Mouse (Mus musculus): Measurements from ENCODE around the gene Sept10. TPM values are rescaled to one million over a fixed set of nuclear protein-coding genes. Genes with fewer than 3 reads are reported as not detected.

Gene Sept10
- polyA plus RNA-seq, 1 experiment from 2014 or later, result 40.1 TPM

DNA sequence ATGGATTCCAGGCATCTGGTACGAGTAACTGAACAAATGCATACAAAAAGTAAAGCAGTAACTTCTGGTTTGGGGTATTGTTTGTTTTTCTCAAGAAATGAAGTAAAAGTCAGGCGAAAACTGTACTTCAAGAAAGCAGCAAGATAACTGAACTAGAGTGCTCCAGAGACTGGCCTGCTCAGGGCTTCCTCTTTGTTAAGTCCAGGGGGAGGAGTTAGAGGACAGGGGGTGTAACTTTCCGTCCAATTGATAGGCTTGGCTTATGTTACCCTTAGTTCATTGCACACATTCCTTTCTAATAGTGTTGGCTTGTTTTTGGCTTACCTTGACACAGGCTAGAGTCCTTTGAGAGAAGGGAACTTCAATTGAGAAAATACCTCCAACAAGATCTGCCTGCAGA is 63.0 kb downstream of the Sept10 start:
- ATAC-seq (ENCODE audit: insufficient number of reproducible peaks, insufficient read depth, low FRiP score, low read depth), result no peak
- Histone ChIP-seq H3K4me3 (ENCODE audit: control insufficient read depth in 1 of 2, insufficient read depth in 1 of 2, low read depth in 1 of 2, low read length in 2 of 2) (no peak overlapping the region), H3K4me2 (ENCODE audit: low read length) (no peak overlapping the region), H3K9me3 (ENCODE audit: control insufficient read depth, low read length) (no peaks in the 10 kb centered on the region), H3K4me1 (ENCODE audit: control insufficient read depth in 2 of 2, insufficient read depth in 2 of 2, low read length in 2 of 2) (no peaks in the 10 kb centered on the region), H3K9ac (ENCODE audit: low read length) (no peak overlapping the region), H3K27me3 (ENCODE audit: control insufficient read depth, insufficient read depth, low read length) (no peaks in the 10 kb centered on the region), H3K27ac (replicated peaks in 1 of 2; ENCODE audit: control insufficient read depth in 1 of 2, insufficient read depth in 1 of 2, low read depth in 2 of 2, low read length in 2 of 2) (no peak overlapping the region), H3K36me3 (ENCODE audit: control insufficient read depth, insufficient read depth, low read length) (peaks cover 3% of the 10 kb centered on the region; the same call in 1 of the 2 replicates)
- WGBS, result 78% methylated on average over 3 of the region's 3 CpGs

DNA sequence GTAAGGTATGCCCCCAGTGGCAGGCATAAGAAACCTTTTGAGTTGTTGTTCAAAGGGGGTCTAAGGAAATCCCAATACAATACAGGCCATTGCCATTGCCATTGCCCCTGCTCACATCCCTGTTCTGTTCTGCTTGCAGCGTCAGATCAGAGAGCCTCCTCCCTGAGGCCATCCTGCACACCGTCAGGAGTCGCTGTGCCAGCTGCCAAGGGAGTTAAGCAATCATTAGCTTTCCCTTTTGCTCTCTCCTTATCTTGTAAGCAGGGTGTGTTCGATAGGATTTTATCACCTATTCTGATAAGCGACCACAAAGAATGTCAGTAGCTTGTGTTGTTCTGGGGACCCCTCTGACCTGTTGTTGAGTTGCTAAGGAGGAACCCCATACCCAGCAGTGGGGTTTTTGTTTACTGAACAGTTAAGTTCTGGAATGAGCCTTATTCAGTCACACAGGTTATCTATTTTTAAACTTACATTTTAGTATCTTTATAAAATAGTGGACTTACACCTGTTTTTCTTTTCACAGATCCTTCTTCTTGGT is 69.0 kb downstream of the Sept10 start:
- 17% methylated on average over 5 of the region's 5 CpGs for WGBS
- no peak for ATAC-seq (ENCODE audit: insufficient number of reproducible peaks, insufficient read depth, low FRiP score, low read depth)
- Histone ChIP-seq H3K9me3 (ENCODE audit: control insufficient read depth, low read length) (no peaks in the 10 kb centered on the region), H3K4me3 (ENCODE audit: control insufficient read depth in 1 of 2, insufficient read depth in 1 of 2, low read depth in 1 of 2, low read length in 2 of 2) (no peak overlapping the region), H3K4me2 (ENCODE audit: low read length) (no peak overlapping the region), H3K4me1 (ENCODE audit: control insufficient read depth in 2 of 2, insufficient read depth in 2 of 2, low read length in 2 of 2) (peaks cover 2 to 4% of the 10 kb centered on the region in 2 experiments; a peak in 1 of 4 replicates), H3K27ac (replicated peaks in 1 of 2; ENCODE audit: control insufficient read depth in 1 of 2, insufficient read depth in 1 of 2, low read depth in 2 of 2, low read length in 2 of 2) (no peak overlapping the region), H3K9ac (ENCODE audit: low read length) (no peak overlapping the region), H3K27me3 (ENCODE audit: control insufficient read depth, insufficient read depth, low read length) (no peaks in the 10 kb centered on the region), H3K36me3 (ENCODE audit: control insufficient read depth, insufficient read depth, low read length) (no peaks in the 10 kb centered on the region)

DNA sequence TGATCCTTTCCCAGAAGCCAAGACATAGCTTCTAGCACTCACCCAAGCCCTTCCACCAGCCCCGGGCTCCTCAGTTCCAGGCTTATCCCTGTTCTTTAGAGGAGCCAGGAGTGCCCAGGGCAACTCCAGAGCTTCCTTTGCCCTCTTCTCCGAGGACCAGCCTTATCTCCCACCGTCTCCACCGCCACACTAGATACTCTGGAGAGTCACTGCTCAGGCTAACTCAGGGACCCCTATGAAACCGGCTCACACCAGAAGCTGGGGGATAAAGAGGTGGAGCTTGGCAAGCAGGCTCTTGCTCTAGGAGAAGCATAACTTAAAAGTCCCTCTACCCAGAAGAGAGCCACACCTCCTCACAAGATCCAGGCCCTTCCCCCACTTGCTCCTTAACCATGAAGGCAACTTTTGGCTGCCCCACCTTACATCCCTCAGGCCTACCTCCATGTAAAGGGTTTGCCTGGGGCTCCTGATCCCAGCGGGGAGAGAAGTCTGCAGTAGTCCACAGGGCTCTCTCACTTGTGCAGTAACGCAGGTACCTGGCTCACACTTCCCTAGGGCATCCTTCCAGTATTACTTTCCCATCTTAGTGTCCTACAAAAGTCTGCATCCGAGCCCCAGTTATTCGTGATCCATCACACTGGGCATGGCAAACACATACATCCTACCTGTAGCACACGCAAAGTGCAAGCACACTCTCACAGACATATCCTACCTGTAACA is 70.5 kb downstream of the Sept10 start:
- Histone ChIP-seq H3K4me3 (ENCODE audit: control insufficient read depth in 1 of 2, insufficient read depth in 1 of 2, low read depth in 1 of 2, low read length in 2 of 2) (no peak overlapping the region), H3K4me2 (ENCODE audit: low read length) (no peak overlapping the region), H3K4me1 (ENCODE audit: control insufficient read depth in 2 of 2, insufficient read depth in 2 of 2, low read length in 2 of 2) (peaks cover 2 to 4% of the 10 kb centered on the region in 2 experiments; a peak in 1 of 4 replicates), H3K27ac (replicated peaks in 1 of 2; ENCODE audit: control insufficient read depth in 1 of 2, insufficient read depth in 1 of 2, low read depth in 2 of 2, low read length in 2 of 2) (no peak overlapping the region), H3K36me3 (ENCODE audit: control insufficient read depth, insufficient read depth, low read length) (no peaks in the 10 kb centered on the region), H3K9ac (ENCODE audit: low read length) (no peak overlapping the region), H3K9me3 (ENCODE audit: control insufficient read depth, low read length) (no peaks in the 10 kb centered on the region), H3K27me3 (ENCODE audit: control insufficient read depth, insufficient read depth, low read length) (no peaks in the 10 kb centered on the region)
- 70% methylated on average over 10 of the region's 10 CpGs for WGBS
- no peak for ATAC-seq (ENCODE audit: insufficient number of reproducible peaks, insufficient read depth, low FRiP score, low read depth)

DNA sequence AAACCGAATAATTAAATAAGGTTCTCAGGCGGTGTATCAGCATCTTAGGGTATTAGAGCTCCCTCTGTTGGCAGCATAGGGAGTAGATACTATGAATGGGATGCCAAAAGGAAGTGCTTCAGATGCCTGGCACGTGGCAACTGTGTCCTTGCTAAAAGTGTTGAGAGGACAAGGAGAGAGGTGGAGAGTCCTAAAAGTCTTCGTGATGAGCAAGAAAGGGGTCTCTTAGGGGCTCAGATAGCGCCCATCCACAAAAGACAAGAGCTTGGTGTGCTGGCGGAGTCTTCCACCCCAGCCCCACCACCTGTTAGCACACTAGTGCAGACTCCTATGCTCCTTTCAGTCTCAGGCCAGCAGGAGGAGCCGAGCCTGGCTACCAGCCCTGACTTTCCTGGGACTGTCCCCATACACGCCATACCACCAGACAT is 71.7 kb downstream of the Sept10 start:
- 14% methylated on average over 8 of the region's 8 CpGs for WGBS
- no peak for ATAC-seq (ENCODE audit: insufficient number of reproducible peaks, insufficient read depth, low FRiP score, low read depth)
- H3K27me3 ChIP-seq (ENCODE audit: control insufficient read depth, insufficient read depth, low read length), result no peaks in the 10 kb centered on the region

DNA sequence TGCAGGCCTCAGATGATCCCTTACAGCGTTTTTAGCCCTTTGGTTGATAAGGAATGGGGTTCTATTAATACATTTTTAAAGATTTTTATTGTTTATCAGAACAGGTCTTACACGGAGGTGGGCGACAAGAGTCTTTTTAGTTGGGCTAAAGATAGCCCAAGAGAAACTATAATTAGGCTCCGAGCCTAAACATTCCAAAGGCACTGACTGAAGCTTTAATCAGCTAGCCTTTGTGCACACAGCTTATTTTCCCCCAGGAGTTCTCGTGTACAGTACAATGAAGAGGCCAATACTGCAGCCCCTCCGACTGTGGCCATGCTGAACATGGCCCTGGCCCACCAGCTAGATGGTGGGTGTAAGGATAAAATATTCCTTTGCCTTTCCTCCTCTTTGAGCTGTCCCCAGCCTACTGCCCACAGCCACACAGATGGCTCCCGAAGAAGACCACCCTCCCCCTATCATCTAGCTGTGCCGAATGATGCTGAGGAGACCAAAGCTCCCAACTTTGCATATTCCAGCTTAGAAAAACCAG is 88.1 kb downstream of the Sept10 start:
- no peaks in the 10 kb centered on the region for H3K9me3 ChIP-seq (ENCODE audit: control insufficient read depth, low read length)
- H3K9ac ChIP-seq (ENCODE audit: low read length), result no peak overlapping the region
- H3K4me3 ChIP-seq (ENCODE audit: control insufficient read depth in 1 of 2, insufficient read depth in 1 of 2, low read depth in 1 of 2, low read length in 2 of 2), result no peak overlapping the region
- H3K36me3 ChIP-seq (ENCODE audit: control insufficient read depth, insufficient read depth, low read length), result no peaks in the 10 kb centered on the region
- H3K27me3 ChIP-seq (ENCODE audit: control insufficient read depth, insufficient read depth, low read length), result no peaks in the 10 kb centered on the region
- peaks cover 21 to 29% of the 10 kb centered on the region in 2 experiments for H3K4me1 ChIP-seq (ENCODE audit: control insufficient read depth in 2 of 2, insufficient read depth in 2 of 2, low read length in 2 of 2)
- WGBS, result 23% methylated on average over 8 of the region's 8 CpGs
- H3K4me2 ChIP-seq (ENCODE audit: low read length), result peak overlapping the region; percentile 38
- H3K27ac ChIP-seq (replicated peaks in 1 of 2; ENCODE audit: control insufficient read depth in 1 of 2, insufficient read depth in 1 of 2, low read depth in 2 of 2, low read length in 2 of 2), result peak overlapping the region; percentile 82 to 85
- ATAC-seq (ENCODE audit: insufficient number of reproducible peaks, insufficient read depth, low FRiP score, low read depth), result no peak

More for the DNA sequence above, 71.7 kb downstream of the Sept10 start:
- Histone ChIP-seq H3K27ac (replicated peaks in 1 of 2; ENCODE audit: control insufficient read depth in 1 of 2, insufficient read depth in 1 of 2, low read depth in 2 of 2, low read length in 2 of 2) (no peak overlapping the region), H3K4me1 (ENCODE audit: control insufficient read depth in 2 of 2, insufficient read depth in 2 of 2, low read length in 2 of 2) (peaks cover 2 to 4% of the 10 kb centered on the region in 2 experiments; a peak in 1 of 4 replicates), H3K36me3 (ENCODE audit: control insufficient read depth, insufficient read depth, low read length) (no peaks in the 10 kb centered on the region), H3K4me3 (ENCODE audit: control insufficient read depth in 1 of 2, insufficient read depth in 1 of 2, low read depth in 1 of 2, low read length in 2 of 2) (no peak overlapping the region), H3K4me2 (ENCODE audit: low read length) (peak overlapping the region; percentile 31; the same call in 1 of the 2 replicates), H3K9ac (ENCODE audit: low read length) (no peak overlapping the region), H3K9me3 (ENCODE audit: control insufficient read depth, low read length) (no peaks in the 10 kb centered on the region)

DNA sequence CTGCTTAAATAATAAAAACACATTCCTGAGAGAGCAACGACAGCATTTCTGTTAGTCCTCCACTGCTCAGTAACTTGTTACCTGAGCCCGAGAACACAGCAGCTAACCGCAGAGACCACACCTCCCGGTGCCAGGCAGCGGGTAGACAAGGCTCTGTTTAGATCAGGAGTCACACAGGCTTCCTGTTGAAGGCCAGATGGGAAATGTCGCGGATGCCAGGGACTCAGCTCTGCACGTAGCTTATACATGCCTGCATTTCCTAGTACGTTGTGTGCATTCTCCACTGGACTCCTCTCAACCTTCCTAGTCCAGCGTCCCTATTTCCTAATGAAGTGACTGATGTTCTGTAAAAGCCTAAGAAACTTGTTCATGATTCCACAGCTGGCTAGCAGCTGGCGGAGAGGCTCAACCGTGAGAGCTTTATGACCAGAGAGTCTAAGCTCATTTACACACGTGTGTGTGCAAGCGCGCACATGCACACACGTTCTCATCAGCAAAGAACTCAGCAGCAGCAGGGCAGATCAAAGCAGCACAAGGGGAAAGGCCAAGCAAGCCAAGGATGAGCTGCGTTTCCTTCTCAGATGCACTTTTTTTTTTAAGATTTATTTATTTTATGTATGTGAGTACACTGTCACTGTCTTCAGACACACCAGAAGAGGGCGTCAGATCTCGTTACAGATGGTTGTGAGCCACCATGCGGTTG is 89.6 kb downstream of the Sept10 start:
- Histone ChIP-seq H3K4me1 (ENCODE audit: control insufficient read depth in 2 of 2, insufficient read depth in 2 of 2, low read length in 2 of 2) (peaks cover 22 to 31% of the 10 kb centered on the region in 2 experiments), H3K36me3 (ENCODE audit: control insufficient read depth, insufficient read depth, low read length) (no peaks in the 10 kb centered on the region), H3K27ac (replicated peaks in 1 of 2; ENCODE audit: control insufficient read depth in 1 of 2, insufficient read depth in 1 of 2, low read depth in 2 of 2, low read length in 2 of 2) (0 out of 4 replicates have a peak overlapping the region, but pooled peaks of 1 of the 2 experiments have one; percentile 7), H3K4me2 (ENCODE audit: low read length) (no peak overlapping the region), H3K4me3 (ENCODE audit: control insufficient read depth in 1 of 2, insufficient read depth in 1 of 2, low read depth in 1 of 2, low read length in 2 of 2) (no peak overlapping the region), H3K9me3 (ENCODE audit: control insufficient read depth, low read length) (no peaks in the 10 kb centered on the region), H3K27me3 (ENCODE audit: control insufficient read depth, insufficient read depth, low read length) (no peaks in the 10 kb centered on the region), H3K9ac (ENCODE audit: low read length) (no peak overlapping the region)
- no peak for ATAC-seq (ENCODE audit: insufficient number of reproducible peaks, insufficient read depth, low FRiP score, low read depth)
- WGBS, result 63% methylated on average over 20 of the region's 20 CpGs

DNA sequence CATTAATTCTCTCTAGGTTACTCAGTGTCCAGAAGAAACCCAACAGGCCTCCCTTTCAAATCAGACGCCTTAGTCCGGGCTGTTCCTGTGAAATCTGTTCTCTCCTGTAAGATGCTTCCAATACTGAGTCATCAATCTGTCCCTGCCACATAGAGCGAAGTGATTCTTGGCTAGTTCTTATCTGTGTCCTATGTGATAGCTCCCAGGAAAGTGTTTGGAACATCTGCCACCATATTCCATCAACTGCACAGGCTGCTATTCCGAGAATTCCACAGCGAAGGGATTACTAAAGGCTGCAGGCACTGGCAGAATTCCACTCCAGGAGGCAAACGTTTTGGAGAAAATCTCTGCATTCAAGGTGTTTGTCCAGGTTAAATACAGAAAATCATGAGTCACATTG is 94.0 kb downstream of the Sept10 start:
- H3K27me3 ChIP-seq (ENCODE audit: control insufficient read depth, insufficient read depth, low read length), result no peaks in the 10 kb centered on the region
- no peak overlapping the region for H3K27ac ChIP-seq (replicated peaks in 1 of 2; ENCODE audit: control insufficient read depth in 1 of 2, insufficient read depth in 1 of 2, low read depth in 2 of 2, low read length in 2 of 2)
- no peak overlapping the region for H3K4me3 ChIP-seq (ENCODE audit: control insufficient read depth in 1 of 2, insufficient read depth in 1 of 2, low read depth in 1 of 2, low read length in 2 of 2)
- H3K9ac ChIP-seq (ENCODE audit: low read length), result no peak overlapping the region
- no peak overlapping the region for H3K4me2 ChIP-seq (ENCODE audit: low read length)
- no peaks in the 10 kb centered on the region for H3K36me3 ChIP-seq (ENCODE audit: control insufficient read depth, insufficient read depth, low read length)
- H3K4me1 ChIP-seq (ENCODE audit: control insufficient read depth in 2 of 2, insufficient read depth in 2 of 2, low read length in 2 of 2), result peaks cover 11 to 14% of the 10 kb centered on the region in 2 experiments
- WGBS, result 29% methylated on average over 6 of the region's 6 CpGs
- H3K9me3 ChIP-seq (ENCODE audit: control insufficient read depth, low read length), result no peaks in the 10 kb centered on the region
- no peak for ATAC-seq (ENCODE audit: insufficient number of reproducible peaks, insufficient read depth, low FRiP score, low read depth)
